Mouse (Mus musculus) lung, postnatal 14 days (tissue): ENCODE results near the gene Jmjd7.

Experiments used
- DNase-seq: peaks from one replicate; pipeline ENCODE4 v3.0.0; 2021

Jmjd7 gene

DNA sequence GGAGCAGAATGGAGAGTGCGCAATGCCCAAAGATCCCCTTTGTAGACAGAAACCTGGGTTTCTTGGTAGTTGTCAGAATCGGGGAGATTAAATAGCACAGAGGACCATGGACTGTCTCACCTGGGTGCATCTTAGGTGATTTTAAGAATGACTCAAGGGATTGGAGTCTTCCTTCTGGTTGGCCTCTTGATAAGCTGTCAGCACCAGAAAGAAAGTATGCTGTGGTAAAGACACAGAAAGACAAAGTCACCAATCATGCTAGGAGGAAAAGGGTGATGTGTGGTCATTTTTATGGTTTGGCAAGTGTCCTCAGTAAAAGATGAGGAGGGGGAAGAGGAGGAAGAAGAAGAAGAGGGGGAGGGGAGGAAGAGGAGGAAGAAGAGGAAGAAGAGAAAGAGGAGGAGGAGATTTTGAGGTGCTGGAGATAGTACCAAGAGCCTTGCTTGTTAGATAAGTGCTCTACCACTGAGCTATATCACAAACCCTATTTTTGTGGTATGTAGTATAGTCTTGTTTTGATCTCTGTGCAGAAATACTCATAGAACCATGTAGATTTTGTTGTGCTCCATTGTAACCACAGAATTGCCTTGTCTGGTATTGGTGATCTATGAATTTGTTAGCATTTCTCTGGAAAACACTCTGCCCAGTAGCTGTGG is 13.3 kb upstream of the Jmjd7 start:
- DNase-seq = no peak

- no peak for DNase-seq
Observed at GRCm38 (mm10) chr2:120015882-120016281, 11.4 kb upstream of the Jmjd7 start.

- DNase-seq = no peak
Observed at GRCm38 (mm10) chr2:120017599-120017998, 9.7 kb upstream of the Jmjd7 start.

DNA sequence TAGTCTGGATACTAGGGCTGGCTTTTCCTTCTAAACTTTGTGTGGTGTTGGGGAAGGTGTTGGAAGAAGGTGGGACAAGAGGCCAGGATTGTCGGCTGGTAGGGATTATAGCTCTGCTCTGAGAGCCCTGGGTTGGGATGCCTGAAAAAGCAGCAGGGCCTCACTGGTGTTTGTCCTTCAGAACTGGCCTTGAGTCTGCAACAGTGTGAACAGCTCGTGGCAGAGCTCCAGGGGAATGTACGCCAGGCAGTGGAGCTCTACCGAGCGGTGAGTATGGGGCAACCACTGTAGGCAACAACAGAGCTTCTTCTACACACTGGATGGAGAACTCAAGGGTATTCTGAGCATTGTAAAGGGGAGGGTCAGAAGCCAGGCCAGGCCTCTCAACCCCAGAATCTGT is 2.9 kb upstream of the Jmjd7 start:
- DNase-seq = no peak

GRCm38 (mm10) chr2:120027950-120028331 is 658 bp downstream of the Jmjd7 start:
- no peak for DNase-seq

- no peak for DNase-seq
Observed at GRCm38 (mm10) chr2:120030380-120030779, 3.1 kb downstream of the Jmjd7 start.

DNA sequence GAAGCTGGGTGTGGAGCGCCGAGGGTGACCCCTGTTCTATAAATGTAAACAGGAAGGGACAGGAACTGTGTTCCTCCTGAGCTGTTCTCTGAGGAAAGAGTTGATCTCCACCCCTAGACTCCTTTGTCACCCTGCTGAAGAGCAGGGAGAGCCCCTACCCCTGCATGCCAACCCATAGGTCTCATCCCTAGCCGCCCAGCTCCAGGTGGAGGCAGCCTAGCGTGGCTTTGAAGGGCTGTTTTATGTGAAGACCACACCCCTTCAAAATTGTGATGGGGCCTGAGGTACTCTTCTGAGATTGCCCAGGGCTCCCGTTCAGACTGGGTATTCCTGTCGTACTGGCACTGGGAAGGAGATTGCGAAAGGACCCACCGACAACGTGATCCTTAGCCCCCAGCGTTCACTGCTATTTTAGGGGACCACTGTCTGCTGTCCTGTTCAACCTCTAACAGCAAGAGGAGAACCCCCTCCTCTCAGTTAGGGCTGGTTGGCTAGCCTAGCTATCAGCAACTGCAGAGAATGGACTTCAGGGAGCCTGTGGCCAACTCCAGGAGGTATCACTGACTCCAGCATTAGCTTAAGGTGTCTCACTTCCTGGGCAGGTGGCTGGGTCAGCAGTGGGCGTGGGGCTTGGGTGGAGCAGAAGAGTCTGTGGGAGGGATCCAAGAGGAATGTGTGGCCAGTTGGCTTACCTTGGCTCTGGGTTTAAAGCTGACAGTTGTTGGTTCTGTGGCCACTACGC is 5.6 kb downstream of the Jmjd7 start, which contains the start of gene Pla2g4b:
TSS of gene Pla2g4b (plus strand) at position 692 of the 742 bp plus-strand sequence.
- no peak for DNase-seq

GRCm38 (mm10) chr2:120033726-120034125 is 6.4 kb downstream of the Jmjd7 start:
- DNase-seq = peak; percentile 23

DNA sequence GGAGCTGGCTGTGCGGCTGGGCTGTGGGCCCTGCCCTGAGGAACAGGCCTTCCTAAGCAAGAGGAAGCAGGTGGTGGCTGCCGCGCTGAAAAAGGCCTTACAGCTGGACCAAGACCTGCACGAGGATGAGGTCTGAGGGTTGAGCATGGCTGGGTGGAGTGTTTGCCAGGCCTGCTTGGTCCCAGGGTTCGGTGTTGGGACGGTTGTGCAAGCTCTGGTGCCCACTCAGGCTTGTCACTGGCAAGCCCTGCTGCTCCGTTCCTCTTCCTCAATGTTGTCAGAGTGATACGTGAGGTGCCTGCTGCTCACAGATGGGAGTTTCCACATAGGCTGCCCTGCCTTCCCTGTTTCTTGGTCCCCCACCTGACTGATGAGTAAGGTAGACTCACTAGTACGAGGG is 10.5 kb downstream of the Jmjd7 start:
- DNase-seq = no peak

- DNase-seq = no peak
Observed at GRCm38 (mm10) chr2:120040991-120041390, 13.7 kb downstream of the Jmjd7 start.

GRCm38 (mm10) chr2:120044101-120044603 is 16.9 kb downstream of the Jmjd7 start:
- peak; percentile 22 for DNase-seq

DNA sequence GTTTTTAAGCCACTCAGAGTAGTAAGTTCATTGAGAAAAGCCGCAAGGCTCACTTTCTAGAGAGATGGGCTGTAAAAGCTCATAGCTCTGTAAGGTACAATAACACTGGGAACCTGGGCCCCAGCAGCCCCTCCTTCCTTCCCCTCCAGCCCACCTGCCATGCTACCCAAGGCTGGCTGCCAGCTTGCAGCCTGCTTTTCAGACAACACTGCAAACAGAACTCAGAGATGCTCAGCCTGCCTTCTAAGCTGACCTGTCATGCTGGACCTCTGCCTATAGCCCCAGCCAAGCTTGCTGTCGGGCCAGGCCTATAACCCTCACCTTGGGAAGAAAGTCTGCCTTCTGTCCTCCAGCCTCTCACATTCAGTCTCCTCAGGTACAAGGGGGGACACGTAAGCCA is 17.4 kb downstream of the Jmjd7 start:
- no peak for DNase-seq

- no peak for DNase-seq
Observed at GRCm38 (mm10) chr2:120046486-120047310, 19.4 kb downstream of the Jmjd7 start.

- no peak for DNase-seq
Observed at GRCm38 (mm10) chr2:120048173-120048572, 20.9 kb downstream of the Jmjd7 start.

GRCm38 (mm10) chr2:120049632-120050274 is 22.5 kb downstream of the Jmjd7 start:
- peak; percentile 77 for DNase-seq

DNA sequence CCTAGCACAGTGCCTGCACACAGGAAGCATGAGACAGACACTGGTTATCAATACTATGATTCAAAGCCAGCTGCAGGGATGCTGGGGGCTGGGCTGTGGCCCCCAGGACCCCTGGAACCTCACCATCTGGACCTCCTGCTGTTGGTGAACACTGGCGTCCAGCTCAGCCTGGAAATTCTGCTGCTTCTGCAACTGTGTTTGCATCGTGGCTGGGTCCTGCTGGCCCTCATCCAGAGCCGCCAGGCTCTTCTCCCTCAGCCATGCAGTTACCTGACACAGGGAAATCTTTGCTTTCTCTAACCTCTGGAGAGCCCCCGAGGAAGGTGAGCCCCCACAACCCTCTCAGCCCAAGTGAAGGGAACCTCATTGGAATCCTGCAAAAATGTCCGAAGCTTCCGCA is 24.1 kb downstream of the Jmjd7 start:
- no peak for DNase-seq

- DNase-seq = no peak
Observed at GRCm38 (mm10) chr2:120054771-120055552, 27.7 kb downstream of the Jmjd7 start.

GRCm38 (mm10) chr2:120055923-120056322 is 28.6 kb downstream of the Jmjd7 start:
- no peak for DNase-seq

GRCm38 (mm10) chr2:120058818-120059217 is 31.5 kb downstream of the Jmjd7 start:
- no peak for DNase-seq

DNA sequence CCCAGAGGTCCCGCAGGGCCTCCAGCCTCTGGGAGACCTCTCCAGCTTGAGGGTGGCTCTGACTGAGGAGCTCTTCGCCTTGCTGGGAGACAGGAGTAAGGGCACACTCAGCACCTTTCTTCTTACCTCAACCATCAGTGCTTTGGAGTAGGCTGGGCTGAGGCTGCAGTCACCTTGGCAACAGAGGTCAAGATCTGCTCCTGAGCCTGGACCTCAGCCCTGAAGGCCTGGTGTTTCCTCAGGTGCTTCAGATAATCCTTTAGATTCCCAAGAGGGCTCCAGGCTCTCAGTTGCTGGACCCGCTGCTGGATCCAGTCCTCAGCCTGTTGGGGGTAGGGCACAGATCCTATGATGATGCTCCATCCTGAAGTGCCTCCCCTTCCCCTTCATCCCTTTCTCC is 32.2 kb downstream of the Jmjd7 start:
- no peak for DNase-seq

DNA sequence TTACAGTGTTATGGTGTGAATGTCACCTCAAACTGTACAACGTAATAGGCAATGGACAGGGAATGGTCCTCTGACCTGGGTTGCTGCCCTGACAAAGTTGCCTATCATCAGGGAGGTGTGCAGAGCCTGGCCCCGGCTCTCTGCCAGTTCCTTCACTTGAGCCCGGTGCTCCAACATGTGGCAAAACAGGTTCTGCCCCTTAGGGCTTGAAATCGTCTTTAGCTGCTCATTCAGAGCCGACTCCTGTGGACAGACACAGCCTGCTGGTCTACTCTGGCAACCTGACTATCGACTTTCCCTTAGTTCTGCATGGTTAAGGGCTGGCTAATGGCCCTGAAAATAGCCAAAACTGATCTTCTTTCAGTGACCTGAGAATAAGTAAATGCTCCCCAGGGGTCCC is 32.9 kb downstream of the Jmjd7 start:
- DNase-seq = peak; percentile 73

DNA sequence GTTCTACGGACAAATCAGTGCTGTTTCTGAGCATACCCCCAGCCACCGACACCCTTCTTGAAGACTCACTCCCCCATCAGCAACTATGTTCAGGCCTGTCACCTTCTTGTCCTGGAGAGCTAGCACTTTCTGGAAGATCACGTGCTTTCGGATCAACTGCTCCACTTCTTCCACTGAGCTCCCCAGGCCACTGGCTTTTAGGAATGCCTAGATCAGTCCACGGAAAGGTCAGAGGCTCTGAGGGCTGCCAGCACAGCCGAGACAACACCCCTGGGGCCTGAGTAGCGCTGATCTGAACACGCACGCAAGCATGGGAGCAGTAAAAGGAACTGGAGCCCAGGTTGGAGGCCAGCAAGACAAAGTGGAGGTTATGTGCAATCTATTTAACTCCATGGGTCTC is 33.4 kb downstream of the Jmjd7 start:
- DNase-seq = no peak
